Mouse (Mus musculus): ENCODE data around the gene Sema5b. TPM values are rescaled to one million over a fixed set of nuclear protein-coding genes. Genes with fewer than 3 reads are reported as not detected.

Gene Sema5b
- polyA plus RNA-seq, 1 experiment from 2014 or later: 16.7 TPM

GRCm38 (mm10) chr16:35677511-35678113, 136.7 kb downstream of the Sema5b start:
- ATAC-seq (ENCODE audit: low FRiP score) (no peak), DNase-seq (ENCODE audit: low spot score) (no peak)
- H3K27ac ChIP-seq: no peak overlapping the region
- H3K4me1 ChIP-seq (replicated peaks; ENCODE audit: control insufficient read depth, insufficient read depth, low read length): no peaks in the 10 kb centered on the region
- no peak overlapping the region for H3K4me2 ChIP-seq (replicated peaks)
- H3K4me3 ChIP-seq (replicated peaks; ENCODE audit: low read length): no peak overlapping the region
- H3K36me3 ChIP-seq (replicated peaks; ENCODE audit: control insufficient read depth, insufficient read depth): no peaks in the 10 kb centered on the region
- H3K9me3 ChIP-seq (ENCODE audit: control insufficient read depth, low read length): no peaks in the 10 kb centered on the region
- no peaks in the 10 kb centered on the region for H3K27me3 ChIP-seq (ENCODE audit: control insufficient read depth, insufficient read depth, low read length)
- WGBS: 78% methylated on average over 8 of the region's 8 CpGs
- no peak overlapping the region for H3K9ac ChIP-seq

GRCm38 (mm10) chr16:35678476-35678875, 137.5 kb downstream of the Sema5b start:
- H3K36me3 ChIP-seq (replicated peaks; ENCODE audit: control insufficient read depth, insufficient read depth): no peaks in the 10 kb centered on the region
- no peak overlapping the region for H3K27ac ChIP-seq
- no peaks in the 10 kb centered on the region for H3K9me3 ChIP-seq (ENCODE audit: control insufficient read depth, low read length)
- H3K4me2 ChIP-seq (replicated peaks): no peak overlapping the region
- no peaks in the 10 kb centered on the region for H3K27me3 ChIP-seq (ENCODE audit: control insufficient read depth, insufficient read depth, low read length)
- H3K4me3 ChIP-seq (replicated peaks; ENCODE audit: low read length): no peak overlapping the region
- H3K4me1 ChIP-seq (replicated peaks; ENCODE audit: control insufficient read depth, insufficient read depth, low read length): no peaks in the 10 kb centered on the region
- ATAC-seq (ENCODE audit: low FRiP score): no peak
- no peak for DNase-seq (ENCODE audit: low spot score)
- WGBS: 36% methylated on average over 3 of the region's 3 CpGs
- H3K9ac ChIP-seq: no peak overlapping the region

GRCm38 (mm10) chr16:35681327-35682108, 140.6 kb downstream of the Sema5b start:
- H3K27ac ChIP-seq: no peak overlapping the region
- H3K4me3 ChIP-seq (replicated peaks; ENCODE audit: low read length): no peak overlapping the region
- no peaks in the 10 kb centered on the region for H3K9me3 ChIP-seq (ENCODE audit: control insufficient read depth, low read length)
- no peak overlapping the region for H3K4me2 ChIP-seq (replicated peaks)
- ATAC-seq (ENCODE audit: low FRiP score) (peak; percentile 27; the same call in 1 of the 2 replicates), DNase-seq (ENCODE audit: low spot score) (no peak)
- 65% methylated on average over 17 of the region's 17 CpGs for WGBS
- no peaks in the 10 kb centered on the region for H3K36me3 ChIP-seq (replicated peaks; ENCODE audit: control insufficient read depth, insufficient read depth)
- no peaks in the 10 kb centered on the region for H3K27me3 ChIP-seq (ENCODE audit: control insufficient read depth, insufficient read depth, low read length)
- H3K4me1 ChIP-seq (replicated peaks; ENCODE audit: control insufficient read depth, insufficient read depth, low read length): no peaks in the 10 kb centered on the region
- H3K9ac ChIP-seq: no peak overlapping the region

GRCm38 (mm10) chr16:35685027-35685426, 144.1 kb downstream of the Sema5b start:
- DNase-seq (ENCODE audit: low spot score): no peak
- ATAC-seq (ENCODE audit: low FRiP score): no peak
- WGBS: 74% methylated on average over 13 of the region's 13 CpGs

GRCm38 (mm10) chr16:35686491-35686890, 145.5 kb downstream of the Sema5b start:
- 54% methylated on average over 7 of the region's 7 CpGs for WGBS
- H3K27me3 ChIP-seq (ENCODE audit: control insufficient read depth, insufficient read depth, low read length): no peaks in the 10 kb centered on the region
- no peaks in the 10 kb centered on the region for H3K36me3 ChIP-seq (replicated peaks; ENCODE audit: control insufficient read depth, insufficient read depth)
- no peak overlapping the region for H3K4me3 ChIP-seq (replicated peaks; ENCODE audit: low read length)
- peak; percentile 35 for DNase-seq (ENCODE audit: low spot score)
- H3K4me1 ChIP-seq (replicated peaks; ENCODE audit: control insufficient read depth, insufficient read depth, low read length): no peaks in the 10 kb centered on the region
- no peak overlapping the region for H3K9ac ChIP-seq
- no peak overlapping the region for H3K4me2 ChIP-seq (replicated peaks)
- no peak overlapping the region for H3K27ac ChIP-seq
- H3K9me3 ChIP-seq (ENCODE audit: control insufficient read depth, low read length): no peaks in the 10 kb centered on the region
- no peak for ATAC-seq (ENCODE audit: low FRiP score)

More at GRCm38 (mm10) chr16:35685027-35685426, 144.1 kb downstream of the Sema5b start:
- Histone ChIP-seq H3K4me1 (replicated peaks; ENCODE audit: control insufficient read depth, insufficient read depth, low read length) (no peaks in the 10 kb centered on the region), H3K9me3 (ENCODE audit: control insufficient read depth, low read length) (no peaks in the 10 kb centered on the region), H3K27ac (no peak overlapping the region), H3K9ac (no peak overlapping the region), H3K4me2 (replicated peaks) (no peak overlapping the region), H3K27me3 (ENCODE audit: control insufficient read depth, insufficient read depth, low read length) (no peaks in the 10 kb centered on the region), H3K4me3 (replicated peaks; ENCODE audit: low read length) (no peak overlapping the region), H3K36me3 (replicated peaks; ENCODE audit: control insufficient read depth, insufficient read depth) (no peaks in the 10 kb centered on the region)

- Histone ChIP-seq H3K4me1 (replicated peaks; ENCODE audit: control insufficient read depth, insufficient read depth, low read length) (no peaks in the 10 kb centered on the region), H3K9me3 (ENCODE audit: control insufficient read depth, low read length) (no peaks in the 10 kb centered on the region), H3K27ac (no peak overlapping the region), H3K36me3 (replicated peaks; ENCODE audit: control insufficient read depth, insufficient read depth) (peaks cover 10% of the 10 kb centered on the region; the same call in 1 of the 2 replicates), H3K4me2 (replicated peaks) (no peak overlapping the region), H3K27me3 (ENCODE audit: control insufficient read depth, insufficient read depth, low read length) (no peaks in the 10 kb centered on the region), H3K9ac (no peak overlapping the region), H3K4me3 (replicated peaks; ENCODE audit: low read length) (no peak overlapping the region)
- 91% methylated on average over 7 of the region's 7 CpGs for WGBS
- ATAC-seq (ENCODE audit: low FRiP score): no peak
- no peak for DNase-seq (ENCODE audit: low spot score)
These were observed 150.7 kb downstream of the Sema5b start for GRCm38 (mm10) chr16:35691606-35692005.

GRCm38 (mm10) chr16:35694250-35694846, 153.4 kb downstream of the Sema5b start:
- Histone ChIP-seq H3K27ac (no peak overlapping the region), H3K36me3 (replicated peaks; ENCODE audit: control insufficient read depth, insufficient read depth) (peaks cover 23% of the 10 kb centered on the region), H3K4me2 (replicated peaks) (no peak overlapping the region), H3K27me3 (ENCODE audit: control insufficient read depth, insufficient read depth, low read length) (no peaks in the 10 kb centered on the region), H3K9ac (no peak overlapping the region), H3K9me3 (ENCODE audit: control insufficient read depth, low read length) (no peaks in the 10 kb centered on the region), H3K4me3 (replicated peaks; ENCODE audit: low read length) (no peak overlapping the region), H3K4me1 (replicated peaks; ENCODE audit: control insufficient read depth, insufficient read depth, low read length) (no peaks in the 10 kb centered on the region)
- ATAC-seq (ENCODE audit: low FRiP score): peak; percentile 43; the same call in 1 of the 2 replicates
- DNase-seq (ENCODE audit: low spot score): no peak
- 67% methylated on average over 13 of the region's 13 CpGs for whole genome bisulfite sequencing

- DNase-seq (ENCODE audit: low spot score) (no peak), ATAC-seq (ENCODE audit: low FRiP score) (no peak)
- Histone ChIP-seq H3K4me1 (replicated peaks; ENCODE audit: control insufficient read depth, insufficient read depth, low read length) (no peaks in the 10 kb centered on the region), H3K9me3 (ENCODE audit: control insufficient read depth, low read length) (no peaks in the 10 kb centered on the region), H3K9ac (no peak overlapping the region), H3K4me3 (replicated peaks; ENCODE audit: low read length) (no peak overlapping the region), H3K27me3 (ENCODE audit: control insufficient read depth, insufficient read depth, low read length) (no peaks in the 10 kb centered on the region), H3K36me3 (replicated peaks; ENCODE audit: control insufficient read depth, insufficient read depth) (peaks cover 23% of the 10 kb centered on the region), H3K4me2 (replicated peaks) (no peak overlapping the region), H3K27ac (no peak overlapping the region)
- WGBS: 92% methylated on average over 2 of the region's 2 CpGs
These were observed 155.2 kb downstream of the Sema5b start for GRCm38 (mm10) chr16:35696103-35696502.

GRCm38 (mm10) chr16:35701823-35702222, 160.9 kb downstream of the Sema5b start:
- H3K36me3 ChIP-seq (replicated peaks; ENCODE audit: control insufficient read depth, insufficient read depth): peaks cover 27% of the 10 kb centered on the region
- no peak for ATAC-seq (ENCODE audit: low FRiP score)
- 64% methylated on average over 11 of the region's 11 CpGs for WGBS

More at GRCm38 (mm10) chr16:35701823-35702222, 160.9 kb downstream of the Sema5b start:
- no peaks in the 10 kb centered on the region for H3K4me1 ChIP-seq (replicated peaks; ENCODE audit: control insufficient read depth, insufficient read depth, low read length)
- no peaks in the 10 kb centered on the region for H3K27me3 ChIP-seq (ENCODE audit: control insufficient read depth, insufficient read depth, low read length)
- H3K27ac ChIP-seq: no peak overlapping the region
- no peaks in the 10 kb centered on the region for H3K9me3 ChIP-seq (ENCODE audit: control insufficient read depth, low read length)
- H3K9ac ChIP-seq: no peak overlapping the region
- H3K4me2 ChIP-seq (replicated peaks): no peak overlapping the region
- no peak overlapping the region for H3K4me3 ChIP-seq (replicated peaks; ENCODE audit: low read length)
- DNase-seq (ENCODE audit: low spot score): no peak
